Mouse (Mus musculus): Measurements from ENCODE around the gene Rcc2. TPM values are rescaled to one million over a fixed set of nuclear protein-coding genes. Genes with fewer than 3 reads are reported as not detected.

Rcc2 gene
- total and polyA plus RNA-seq, 3 experiments: 254 to 427 (median 270) TPM

DNA sequence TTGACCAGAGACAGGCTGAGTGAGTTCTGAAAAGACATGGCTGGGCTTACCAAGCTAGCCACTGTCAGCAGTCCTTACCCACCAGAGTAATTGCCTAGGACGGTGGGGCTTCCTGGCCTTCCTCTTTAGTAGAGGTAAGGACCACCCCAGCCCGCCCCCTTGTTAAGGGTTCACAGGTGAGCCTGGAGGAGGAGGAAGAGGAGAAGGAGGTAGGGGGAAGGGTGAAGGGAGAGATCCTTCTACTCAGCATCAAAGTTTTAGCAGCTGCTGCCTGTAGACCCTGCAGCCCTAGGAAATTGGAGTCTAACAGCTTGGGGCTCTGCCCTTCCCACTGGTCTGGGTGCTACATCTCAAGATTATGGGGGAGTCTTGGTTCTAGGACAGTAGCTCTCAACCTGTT, 42.2 kb downstream of the Rcc2 start, which contains the start of gene Padi6:
Gene Padi6 (minus strand): TSS at position 101 of the 400 bp plus-strand sequence.
- no peak within 1 kb of the TSS for H3K27ac ChIP-seq (ENCODE audit: control insufficient read depth, low read depth, low read length)
- no peaks in the 10 kb centered on the region for H3K36me3 ChIP-seq (ENCODE audit: control insufficient read depth in 1 of 2, insufficient read depth in 2 of 2, low read length in 2 of 2)
- no peak within 1 kb of the TSS for H3K9ac ChIP-seq (ENCODE audit: control insufficient read depth, low read depth, low read length, poor library complexity, severe bottlenecking)
- peaks cover 0 to 3% of the 10 kb centered on the region in 2 experiments; a peak in 2 of 4 replicates for H3K27me3 ChIP-seq (ENCODE audit: control insufficient read depth in 1 of 2, insufficient read depth in 2 of 2, low read length in 2 of 2)
- no peaks in the 10 kb centered on the region for H3K9me3 ChIP-seq (replicated peaks; ENCODE audit: insufficient read depth, low read length)
- no peak for DNase-seq (ENCODE audit: low read depth, low spot score)
- peaks cover 0 to 5% of the 10 kb centered on the region in 2 experiments; a peak in 1 of 4 replicates for H3K4me1 ChIP-seq (ENCODE audit: control insufficient read depth in 1 of 2, insufficient read depth in 2 of 2, low read length in 2 of 2)
- no peaks in the 10 kb centered on the region for H3K79me2 ChIP-seq (ENCODE audit: control insufficient read depth, insufficient read depth, low read length, poor library complexity)
- no peak within 1 kb of the TSS for H3K4me3 ChIP-seq (ENCODE audit: control insufficient read depth in 1 of 2, insufficient read depth in 1 of 2, low read depth in 2 of 2, low read length in 2 of 2)
- TF ChIP-seq USF2 (IDR thresholded peaks at IDR 0.05; ENCODE audit: borderline replicate concordance in 1 of 2, insufficient read depth in 1 of 2, low read depth in 1 of 2, low read length in 2 of 2) (no peak), MAZ (IDR thresholded peaks at IDR 0.05; ENCODE audit: low read depth, low read length) (no peak), MEF2A (IDR thresholded peaks at IDR 0.05; ENCODE audit: extremely low read depth, insufficient replicate concordance, low read depth, low read length, poor library complexity, severe bottlenecking) (no peak), BHLHE40 (IDR thresholded peaks at IDR 0.05; ENCODE audit: borderline replicate concordance, low read depth, low read length) (no peak), USF1 (IDR thresholded peaks at IDR 0.05; ENCODE audit: low read depth, low read length) (no peak), ZMIZ1 (IDR thresholded peaks at IDR 0.05; ENCODE audit: low read depth, low read length) (no peak), POLR2A (IDR thresholded peaks at IDR 0.05; ENCODE audit: control insufficient read depth in 1 of 2, insufficient read depth in 1 of 2, low read depth in 1 of 2, low read length in 2 of 2, poor library complexity in 1 of 2) (no peak), CTCF (IDR thresholded peaks at IDR 0.05 in 2 of 3, conservative IDR thresholded peaks at IDR 0.05 in 1 of 3; ENCODE audit: control insufficient read depth in 1 of 3, insufficient read depth in 1 of 3, low read depth in 2 of 3, low read length in 3 of 3, poor library complexity in 1 of 3, severe bottlenecking in 1 of 3) (no peak)

GRCm38 (mm10) chr4:140743086-140743485, 42.7 kb downstream of the Rcc2 start:
- TF ChIP-seq EP300 (IDR thresholded peaks at IDR 0.05; ENCODE audit: low read depth in 1 of 2, low read length in 2 of 2): no peak
- TF ChIP-seq ZKSCAN1 (IDR thresholded peaks at IDR 0.05; ENCODE audit: low read depth, low read length): no peak
- TF ChIP-seq RAD21 (IDR thresholded peaks at IDR 0.05; ENCODE audit: low read depth, low read length): no peak
- TF ChIP-seq KAT2A (conservative IDR thresholded peaks at IDR 0.05; ENCODE audit: low read depth, low read length): no peak
- no peak for TF ChIP-seq MYC (IDR thresholded peaks at IDR 0.05; ENCODE audit: low read depth, low read length)
- TF ChIP-seq BHLHE40 (IDR thresholded peaks at IDR 0.05; ENCODE audit: borderline replicate concordance, low read depth, low read length): no peak
- TF ChIP-seq SIN3A (IDR thresholded peaks at IDR 0.05; ENCODE audit: low read length): no peak
- TF ChIP-seq ELF1 (IDR thresholded peaks at IDR 0.05; ENCODE audit: low read depth, low read length): no peak
- no peak for TF ChIP-seq SMC3 (IDR thresholded peaks at IDR 0.05; ENCODE audit: low read depth, low read length)
- TF ChIP-seq HCFC1 (IDR thresholded peaks at IDR 0.05; ENCODE audit: low read depth, low read length): no peak
- TF ChIP-seq GATA1 (IDR thresholded peaks at IDR 0.05; ENCODE audit: low read depth, low read length): no peak
- no peak for TF ChIP-seq E2F4 (IDR thresholded peaks at IDR 0.05; ENCODE audit: borderline replicate concordance, low read depth, low read length)
- Histone ChIP-seq H3K4me3 (ENCODE audit: control insufficient read depth in 1 of 2, insufficient read depth in 1 of 2, low read depth in 2 of 2, low read length in 2 of 2) (no peak overlapping the region), H3K27ac (ENCODE audit: control insufficient read depth, low read depth, low read length) (no peak overlapping the region), H3K9ac (ENCODE audit: control insufficient read depth, low read depth, low read length, poor library complexity, severe bottlenecking) (no peak overlapping the region), H3K27me3 (ENCODE audit: control insufficient read depth in 1 of 2, insufficient read depth in 2 of 2, low read length in 2 of 2) (peaks cover 0 to 5% of the 10 kb centered on the region in 2 experiments; a peak in 2 of 4 replicates), H3K79me2 (ENCODE audit: control insufficient read depth, insufficient read depth, low read length, poor library complexity) (no peaks in the 10 kb centered on the region), H3K36me3 (ENCODE audit: control insufficient read depth in 1 of 2, insufficient read depth in 2 of 2, low read length in 2 of 2) (no peaks in the 10 kb centered on the region), H3K4me1 (ENCODE audit: control insufficient read depth in 1 of 2, insufficient read depth in 2 of 2, low read length in 2 of 2) (peaks cover 0 to 5% of the 10 kb centered on the region in 2 experiments; a peak in 1 of 4 replicates), H3K9me3 (replicated peaks; ENCODE audit: insufficient read depth, low read length) (no peaks in the 10 kb centered on the region)
- DNase-seq (ENCODE audit: low read depth, low spot score): no peak
